Mouse (Mus musculus): Measurements from ENCODE around the gene Frmd5.

DNA sequence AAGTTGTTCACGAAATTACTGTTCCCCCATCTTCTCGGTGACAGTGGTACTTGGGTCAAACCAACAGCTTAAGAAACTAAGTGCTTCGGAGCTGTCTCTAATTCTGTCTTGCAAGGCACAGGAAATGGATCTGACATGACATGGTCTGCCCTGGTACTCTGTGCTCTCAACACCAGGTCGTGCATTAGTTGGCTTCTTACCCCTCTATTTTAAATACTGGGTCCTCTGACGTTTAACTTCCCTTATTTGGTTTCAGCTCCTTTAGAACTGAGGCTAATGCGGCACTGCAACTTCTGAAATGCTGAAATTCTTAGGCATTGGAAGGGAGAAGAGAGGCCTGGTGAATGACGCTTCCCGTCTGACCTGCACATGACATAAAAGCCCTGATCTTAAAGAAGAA, 48.6 kb downstream of the Frmd5 start:
- TF ChIP-seq POLR2A (IDR thresholded peaks at IDR 0.05; ENCODE audit: insufficient read length, low read depth) (no peak), MYOG (IDR thresholded peaks at IDR 0.05; ENCODE audit: control insufficient read depth in 1 of 3, insufficient read depth in 1 of 3, insufficient read length in 2 of 3, low read depth in 2 of 3) (no peak)
